Mouse (Mus musculus) heart, adult 9 months (tissue): Measurements from ENCODE around the gene Kat2a.
A peak's percentile ranks its signal among the peaks of the same experiment; 100 is the strongest.

Experiments
- DNase-seq, 2 experiments: peaks; one replicate each; pipeline ENCODE4 v3.0.0; 2022; ENCODE audit warnings: low spot score in 2 of 2

The Kat2a gene

GRCm38 (mm10) chr11:100710977-100711376 is 1.3 kb downstream of the Kat2a start:
- no peak for DNase-seq

DNA sequence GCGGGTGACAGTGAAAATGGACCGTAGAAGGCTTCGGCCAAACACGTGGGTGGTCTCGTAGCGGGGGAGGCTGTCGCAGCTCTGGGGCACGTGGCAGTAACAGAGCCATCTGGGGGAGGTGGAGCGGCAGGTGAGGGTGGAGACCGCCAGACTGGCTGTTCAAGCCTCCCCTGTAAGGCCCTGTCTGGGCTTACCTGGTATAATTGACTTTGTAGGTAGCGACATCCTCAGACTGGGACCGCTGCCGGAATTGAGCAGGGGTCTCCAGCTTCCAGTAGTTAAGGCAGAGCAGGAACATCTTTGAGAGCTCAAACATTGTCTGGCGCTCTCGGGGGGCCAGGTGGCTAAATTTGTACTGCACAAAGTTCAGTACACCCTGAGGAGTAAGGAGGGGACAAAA is 1.7 kb downstream of the Kat2a start:
- DNase-seq, result no peak

DNA sequence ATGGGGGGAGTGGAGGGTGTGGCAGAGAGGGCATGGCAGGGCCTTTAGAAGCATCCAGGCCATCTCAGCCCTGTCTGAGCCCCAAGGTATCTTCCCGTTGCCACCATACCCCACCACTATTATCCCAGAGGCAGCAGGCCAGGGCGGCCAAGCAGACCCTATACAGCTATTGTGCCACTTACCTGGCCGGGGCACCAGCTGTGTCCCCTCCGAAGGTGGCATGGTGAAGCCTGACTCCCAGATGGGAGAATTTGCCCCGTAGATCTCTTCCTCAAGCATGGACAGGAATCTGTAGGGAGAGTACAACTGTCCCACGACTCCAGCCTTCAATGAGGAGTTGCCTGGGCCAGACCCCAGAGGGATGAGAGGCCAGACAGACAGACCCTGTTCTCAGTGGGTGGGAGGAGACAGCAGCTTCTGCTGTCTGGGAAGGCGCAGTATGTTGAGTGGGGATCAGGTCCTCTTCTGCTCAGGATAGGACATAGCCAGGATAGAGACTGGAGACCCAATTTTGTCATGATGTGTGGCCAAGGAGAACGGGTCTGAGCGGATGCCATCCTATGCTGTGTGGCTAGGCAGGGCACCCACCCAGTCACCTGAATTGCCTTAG is 3.0 kb downstream of the Kat2a start:
- DNase-seq, result no peak

- DNase-seq, result no peak
These were observed 7.0 kb downstream of the Kat2a start for GRCm38 (mm10) chr11:100705095-100705747.

- DNase-seq, result peak; percentile 46 to 56
These were observed 8.3 kb downstream of the Kat2a start, which contains the start of gene Dhx58 for GRCm38 (mm10) chr11:100703851-100704531. Gene Dhx58 (minus strand): TSS chr11:100704271.

- DNase-seq, result no peak
These were observed 8.9 kb downstream of the Kat2a start for GRCm38 (mm10) chr11:100703366-100703765.

- DNase-seq, result no peak
These were observed 9.4 kb downstream of the Kat2a start for GRCm38 (mm10) chr11:100702906-100703305.

DNA sequence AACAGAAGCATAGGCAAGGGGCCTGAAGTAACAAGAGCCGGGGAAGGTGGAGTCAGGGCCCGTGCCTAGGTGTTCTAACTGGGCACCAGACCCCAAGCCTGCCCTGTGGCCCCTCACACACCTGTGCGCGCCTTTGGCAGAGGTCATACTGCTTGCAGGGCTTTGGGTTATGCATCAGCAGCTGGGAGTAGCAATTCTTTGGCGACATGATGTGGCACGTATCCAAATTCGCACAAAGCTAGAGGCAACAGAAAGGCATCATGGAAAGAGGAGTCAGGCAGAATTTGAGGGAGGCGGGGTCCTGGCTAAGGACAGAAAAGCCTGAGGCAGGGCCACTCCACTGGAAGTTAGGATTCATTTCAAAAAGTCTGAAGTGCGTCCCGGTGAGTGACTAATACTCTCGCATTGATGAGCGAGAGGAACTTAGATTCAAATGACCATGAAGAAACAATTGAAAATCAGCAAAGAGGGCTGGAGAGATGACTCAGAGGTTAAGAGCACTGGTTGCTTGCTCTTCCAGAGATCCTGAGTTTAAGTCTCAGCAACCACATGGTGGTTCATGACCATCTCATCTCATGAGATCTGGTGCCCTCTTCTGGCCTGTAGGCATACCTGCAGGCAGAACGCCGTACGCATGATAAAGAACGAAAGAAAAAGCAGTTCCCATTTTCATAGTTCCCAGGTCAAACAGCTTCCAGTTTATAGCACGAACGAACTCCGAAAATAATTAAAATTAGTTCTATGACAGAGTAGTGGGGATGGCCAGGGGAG is 10.0 kb downstream of the Kat2a start:
- peak; percentile 57 to 77 for DNase-seq

GRCm38 (mm10) chr11:100701301-100701700 is 11.0 kb downstream of the Kat2a start:
- peak; percentile 54 to 71 for DNase-seq

- no peak for DNase-seq
These were observed 11.6 kb downstream of the Kat2a start for GRCm38 (mm10) chr11:100700710-100701109.

DNA sequence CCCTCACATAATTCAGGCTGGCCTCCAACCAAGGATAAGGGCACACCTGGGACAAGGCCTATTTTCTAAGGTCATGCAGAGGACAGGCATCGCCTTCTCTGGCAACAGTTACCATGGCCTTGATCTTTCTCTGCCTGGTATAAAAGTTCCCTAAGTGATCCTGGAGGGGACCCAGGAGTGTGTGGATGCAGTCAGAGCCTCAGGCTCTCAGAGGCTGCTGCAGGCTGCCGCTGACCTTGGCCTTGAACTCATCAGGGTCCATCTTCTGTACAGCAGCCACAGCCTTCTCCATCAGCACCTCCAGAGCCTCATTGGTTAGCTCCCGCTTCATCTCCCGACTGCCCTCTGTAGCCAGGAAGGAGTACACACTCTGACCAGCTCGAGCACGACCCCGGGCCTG is 14.3 kb downstream of the Kat2a start:
- no peak for DNase-seq

DNA sequence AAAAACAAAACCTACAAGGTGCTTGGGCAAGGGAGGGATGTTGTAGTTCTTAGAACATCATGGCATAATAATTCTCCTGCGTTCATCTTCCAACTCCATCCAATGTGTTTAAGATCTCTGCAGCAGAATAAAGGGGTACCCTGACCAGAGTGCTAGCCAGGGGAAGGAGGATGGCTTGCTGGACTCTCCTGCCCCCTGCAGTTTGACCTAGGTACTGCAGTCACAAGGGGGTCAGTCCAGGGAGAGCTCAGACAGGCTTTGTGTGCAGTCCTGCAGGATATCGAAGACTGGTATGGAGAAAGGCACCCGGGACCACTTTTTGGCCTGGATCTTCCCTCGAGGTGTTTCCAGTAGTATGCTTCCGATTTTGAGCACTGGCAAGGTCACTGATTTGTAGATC is 17.3 kb downstream of the Kat2a start:
- peak; percentile 62 to 71 for DNase-seq

- no peak for DNase-seq
These were observed 19.1 kb downstream of the Kat2a start for GRCm38 (mm10) chr11:100693154-100693553.

GRCm38 (mm10) chr11:100692164-100692616 is 20.1 kb downstream of the Kat2a start, which contains the start of gene Zfp385c:
Gene Zfp385c (minus strand): TSS chr11:100692455.
- DNase-seq, result no peak

GRCm38 (mm10) chr11:100690389-100690788 is 21.9 kb downstream of the Kat2a start:
- no peak for DNase-seq

GRCm38 (mm10) chr11:100688443-100688842 is 23.8 kb downstream of the Kat2a start:
- DNase-seq, result no peak

- DNase-seq, result no peak
These were observed 25.0 kb downstream of the Kat2a start for GRCm38 (mm10) chr11:100687265-100687664.

DNA sequence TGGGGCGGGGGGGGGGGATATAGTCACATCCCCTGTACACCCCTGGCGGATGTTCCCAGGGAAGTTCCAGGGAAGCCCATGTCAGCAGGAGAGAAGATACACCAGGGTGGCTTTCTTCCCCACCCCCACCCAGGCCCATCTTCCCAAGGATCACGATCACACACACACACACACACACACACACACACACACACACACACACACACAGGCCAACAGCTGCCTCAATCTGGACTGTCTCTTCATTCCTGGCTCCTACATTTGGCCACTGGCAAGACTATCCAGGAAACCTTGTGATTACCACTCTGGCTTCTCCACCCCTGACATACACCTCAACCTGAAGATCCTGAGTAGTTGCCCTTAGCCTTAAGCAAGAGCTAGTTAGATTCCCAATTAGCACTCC is 26.9 kb downstream of the Kat2a start:
- DNase-seq, result no peak

DNA sequence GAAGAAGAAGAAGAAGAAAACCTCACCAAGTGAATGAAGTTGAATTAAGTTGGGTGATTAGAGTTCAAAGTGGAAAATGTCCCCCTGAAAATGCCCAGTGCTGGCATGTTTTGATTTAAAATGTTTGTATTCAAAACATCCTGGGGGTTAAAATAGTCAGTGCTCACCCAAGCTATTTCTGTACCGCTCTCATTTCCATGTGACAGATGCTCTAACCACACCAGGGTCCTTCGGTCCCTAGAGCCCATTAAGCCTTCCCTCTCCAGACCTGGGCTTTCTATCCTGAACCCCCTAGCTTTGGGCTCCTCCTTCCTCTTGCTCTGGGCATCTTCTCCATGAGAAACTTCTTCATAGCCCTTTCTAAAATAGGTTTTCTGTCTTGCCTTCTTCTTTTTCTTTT is 28.2 kb downstream of the Kat2a start:
- DNase-seq, result no peak

DNA sequence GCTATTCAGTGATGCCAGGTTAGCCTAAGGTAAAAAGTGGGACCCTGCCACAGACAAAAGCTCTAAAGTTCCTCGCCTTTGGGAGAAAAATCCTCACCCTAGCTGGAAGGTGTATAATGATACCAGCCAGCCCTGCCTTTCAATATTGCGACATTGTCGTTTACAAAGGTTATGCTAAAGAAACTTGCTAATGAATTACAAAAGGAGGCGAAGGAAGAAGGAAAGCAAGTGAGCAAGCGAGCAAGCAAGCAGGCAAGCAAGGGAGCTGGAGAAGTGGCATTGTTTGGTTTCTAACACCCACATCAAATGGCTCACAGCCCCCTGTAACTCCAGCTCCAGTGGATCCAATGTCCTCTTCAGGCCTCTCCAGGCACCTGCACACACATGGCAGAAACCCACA is 29.7 kb downstream of the Kat2a start:
- no peak for DNase-seq

DNA sequence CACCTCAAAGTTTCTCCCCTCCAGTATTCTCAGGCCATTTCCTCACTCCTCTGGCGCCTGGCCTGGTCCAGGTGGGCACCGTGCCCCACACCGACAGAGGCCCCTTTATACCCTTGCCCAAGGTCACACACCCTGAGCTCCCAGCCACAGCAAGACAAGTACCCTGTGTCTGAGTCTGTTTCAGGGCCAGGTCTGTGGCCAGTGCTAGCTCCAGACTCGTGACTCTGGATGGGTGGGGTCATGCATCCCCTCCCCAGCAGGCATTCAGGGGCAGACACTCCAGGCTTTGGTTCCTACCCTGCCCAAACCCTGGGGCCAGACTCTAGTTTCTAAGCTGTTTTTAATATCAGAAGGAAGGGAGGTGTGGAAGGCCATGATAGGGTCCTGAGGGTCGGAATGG is 30.4 kb downstream of the Kat2a start:
- no peak for DNase-seq

- no peak for DNase-seq
These were observed 34.5 kb downstream of the Kat2a start for GRCm38 (mm10) chr11:100677810-100678209.
